Mouse (Mus musculus): Measurements from ENCODE around the gene Rhod.

DNA sequence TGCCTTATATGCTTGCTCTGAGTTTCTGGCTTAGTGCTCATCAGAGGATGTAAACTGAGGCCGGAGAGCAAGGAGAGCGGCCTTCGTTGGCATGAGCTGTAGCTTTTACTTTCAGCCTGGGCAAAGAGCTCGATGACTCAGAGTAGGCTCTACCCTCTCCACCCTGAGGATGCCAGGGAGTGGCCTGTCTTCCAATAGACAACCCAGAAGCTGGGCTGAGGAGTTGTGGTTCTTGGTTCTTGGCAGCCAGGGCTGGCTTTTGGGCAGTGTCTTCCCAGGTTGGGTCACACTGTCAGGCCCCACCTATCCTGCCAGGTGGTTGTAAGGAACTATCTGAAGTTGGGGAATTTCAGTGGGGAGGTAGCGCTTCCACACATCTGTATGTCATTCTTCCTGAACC is 19.5 kb downstream of the Rhod start:
- no peak for TF ChIP-seq GATA1 (IDR thresholded peaks at IDR 0.05; ENCODE audit: low read length)
- no peak for TF ChIP-seq TAL1 (IDR thresholded peaks at IDR 0.05; ENCODE audit: low read length)
